Mouse (Mus musculus) kidney, embryonic 14.5 days (tissue): ENCODE measurements around the gene Slc6a13. TPM values are rescaled to one million over a fixed set of nuclear protein-coding genes. Genes with fewer than 3 reads are reported as not detected.

Source experiments
- ATAC-seq: fragments of 200-750 bp; cut with Nextera tagmentation; 2 replicates; pipeline ENCODE4 v1.8.0; 2017; ENCODE audit warnings: moderate number of reproducible peaks, mild to moderate bottlenecking, moderate TSS enrichment, moderate library complexity; ENCODE audit not compliant: low FRiP score, low TSS enrichment
- H3K27ac ChIP-seq: fragments of 300-500 bp; sonication (generic); 2 replicates; pipeline ENCODE4 v1.5.1; 2014; ENCODE audit warnings: low read depth, mild to moderate bottlenecking, low read length, moderate library complexity, mixed read lengths
- H3K27me3 ChIP-seq: fragments of 300-500 bp; sonication (generic); 2 replicates; pipeline ENCODE4 v1.6.1; 2014; ENCODE audit warnings: mild to moderate bottlenecking, low read length; ENCODE audit not compliant: control insufficient read depth, insufficient read depth
- H3K36me3 ChIP-seq: fragments of 300-500 bp; sonication (generic); 2 replicates; pipeline ENCODE4 v1.6.1; 2014; ENCODE audit warnings: low read length, mixed read lengths; ENCODE audit not compliant: control insufficient read depth, insufficient read depth
- H3K4me1 ChIP-seq: fragments of 300-500 bp; sonication (generic); 2 replicates; pipeline ENCODE4 v1.6.1; 2014; ENCODE audit warnings: low read length, mixed read lengths; ENCODE audit not compliant: control insufficient read depth, insufficient read depth
- H3K4me2 ChIP-seq: fragments of 300-500 bp; sonication (generic); replicated peaks from 2 replicates; pipeline ENCODE4 v1.6.1; 2014; ENCODE audit warnings: low read depth, mild to moderate bottlenecking, low read length
- H3K4me3 ChIP-seq: fragments of 300-500 bp; sonication (generic); 2 replicates; pipeline ENCODE4 v1.5.1; 2014; ENCODE audit warnings: mild to moderate bottlenecking, low read length
- H3K9ac ChIP-seq: fragments of 300-500 bp; sonication (generic); 2 replicates; pipeline ENCODE4 v1.6.1; 2014; ENCODE audit warnings: low read depth, mild to moderate bottlenecking, low read length, moderate library complexity
- H3K9me3 ChIP-seq: fragments of 300-500 bp; sonication (generic); 2 replicates; pipeline ENCODE4 v1.6.1; 2016; ENCODE audit warnings: low read length; ENCODE audit not compliant: control insufficient read depth
- WGBS: fragments of 180-500 bp; shearing (Covaris S2); extraction: QIAGEN DNeasy Blood & Tissue Kit; methylation state at CpG from one replicate; pipeline ENCODE4 v1.1.7; 2014; 5-methylcytosine and 5-hydroxymethylcytosine counted together
- polyA plus RNA-seq: library from polyadenylated mRNA; unstranded; fragments of >200 nt; fragmentation: Nextera tagmentation; extraction: Ambion mirVana; gene quantifications from 2 replicates; pipeline ENCODE4 v1.2.1, GENCODE M21; 2014

The Slc6a13 gene
- polyA plus RNA-seq, 1 experiment from 2014 or later: 13.4 TPM

GRCm38 (mm10) chr6:121337229-121337628, 37.2 kb downstream of the Slc6a13 start:
- no peaks in the 10 kb centered on the region for H3K36me3 ChIP-seq
- 93% methylated on average over 9 of the region's 9 CpGs for WGBS
- no peak overlapping the region for H3K9ac ChIP-seq
- no peak overlapping the region for H3K27ac ChIP-seq
- H3K4me1 ChIP-seq: no peaks in the 10 kb centered on the region
- no peaks in the 10 kb centered on the region for H3K27me3 ChIP-seq
- H3K4me3 ChIP-seq: no peak overlapping the region
- H3K9me3 ChIP-seq: no peaks in the 10 kb centered on the region
- H3K4me2 ChIP-seq: no peak overlapping the region
- ATAC-seq: no peak

- Histone ChIP-seq H3K9me3 (no peaks in the 10 kb centered on the region), H3K4me3 (no peak overlapping the region), H3K27ac (no peak overlapping the region), H3K4me1 (no peaks in the 10 kb centered on the region), H3K4me2 (no peak overlapping the region), H3K27me3 (no peaks in the 10 kb centered on the region), H3K36me3 (no peaks in the 10 kb centered on the region), H3K9ac (no peak overlapping the region)
- WGBS: 33% methylated on average over 3 of the region's 3 CpGs
- ATAC-seq: peak; percentile 81
Observed at GRCm38 (mm10) chr6:121337770-121338518, 37.9 kb downstream of the Slc6a13 start.

- Histone ChIP-seq H3K4me3 (no peak overlapping the region), H3K9ac (no peak overlapping the region), H3K9me3 (no peaks in the 10 kb centered on the region), H3K36me3 (no peaks in the 10 kb centered on the region), H3K27me3 (no peaks in the 10 kb centered on the region), H3K4me2 (no peak overlapping the region), H3K4me1 (no peaks in the 10 kb centered on the region), H3K27ac (no peak overlapping the region)
- 35% methylated on average over 4 of the region's 4 CpGs for WGBS
- peak; percentile 29; the same call in 1 of the 2 replicates for ATAC-seq
Observed at GRCm38 (mm10) chr6:121338519-121338896, 38.5 kb downstream of the Slc6a13 start.

GRCm38 (mm10) chr6:121341650-121342049, 41.6 kb downstream of the Slc6a13 start:
- Histone ChIP-seq H3K9me3 (no peaks in the 10 kb centered on the region), H3K9ac (no peak overlapping the region), H3K4me2 (no peak overlapping the region), H3K4me1 (no peaks in the 10 kb centered on the region), H3K36me3 (no peaks in the 10 kb centered on the region), H3K27ac (no peak overlapping the region), H3K4me3 (no peak overlapping the region), H3K27me3 (no peaks in the 10 kb centered on the region)
- 82% methylated on average over 6 of the region's 6 CpGs for WGBS
- ATAC-seq: no peak

GRCm38 (mm10) chr6:121343026-121343770, 43.2 kb downstream of the Slc6a13 start, which contains the start of gene Slc6a12:
Gene Slc6a12 (plus strand): TSS chr6:121343076.
- Histone ChIP-seq H3K36me3 (no peaks in the 10 kb centered on the region), H3K9me3 (no peaks in the 10 kb centered on the region), H3K9ac (no peak within 1 kb of the TSS), H3K27me3 (no peaks in the 10 kb centered on the region), H3K27ac (no peak within 1 kb of the TSS), H3K4me2 (peak within 1 kb of the TSS; percentile 15), H3K4me3 (no peak within 1 kb of the TSS), H3K4me1 (no peaks in the 10 kb centered on the region)
- 70% methylated on average over 15 of the region's 15 CpGs for WGBS
- peak; percentile 67 for ATAC-seq

GRCm38 (mm10) chr6:121343771-121344123, 43.7 kb downstream of the Slc6a13 start:
- no peak overlapping the region for H3K4me3 ChIP-seq
- no peaks in the 10 kb centered on the region for H3K9me3 ChIP-seq
- ATAC-seq: peak; percentile 56; the same call in 1 of the 2 replicates
- H3K4me1 ChIP-seq: no peaks in the 10 kb centered on the region
- H3K36me3 ChIP-seq: no peaks in the 10 kb centered on the region
- H3K9ac ChIP-seq: no peak overlapping the region
- H3K27ac ChIP-seq: no peak overlapping the region
- WGBS: 42% methylated on average over 6 of the region's 6 CpGs
- peak overlapping the region; percentile 3; the same call in 1 of the 2 replicates for H3K4me2 ChIP-seq
- H3K27me3 ChIP-seq: no peaks in the 10 kb centered on the region

- no peak overlapping the region for H3K9ac ChIP-seq
- H3K4me3 ChIP-seq: no peak overlapping the region
- no peak overlapping the region for H3K4me2 ChIP-seq
- no peaks in the 10 kb centered on the region for H3K4me1 ChIP-seq
- no peaks in the 10 kb centered on the region for H3K9me3 ChIP-seq
- no peaks in the 10 kb centered on the region for H3K27me3 ChIP-seq
- no peak for ATAC-seq
- WGBS: 46% methylated on average over 5 of the region's 5 CpGs
- H3K36me3 ChIP-seq: no peaks in the 10 kb centered on the region
- H3K27ac ChIP-seq: no peak overlapping the region
Observed at GRCm38 (mm10) chr6:121344329-121344728, 44.3 kb downstream of the Slc6a13 start.

- WGBS: 15% methylated on average over 8 of the region's 8 CpGs
- Histone ChIP-seq H3K9ac (no peak overlapping the region), H3K4me1 (no peaks in the 10 kb centered on the region), H3K4me2 (no peak overlapping the region), H3K27me3 (no peaks in the 10 kb centered on the region), H3K9me3 (no peaks in the 10 kb centered on the region), H3K4me3 (no peak overlapping the region), H3K36me3 (no peaks in the 10 kb centered on the region), H3K27ac (no peak overlapping the region)
- no peak for ATAC-seq
Observed at GRCm38 (mm10) chr6:121346428-121346827, 46.4 kb downstream of the Slc6a13 start.

- no peak overlapping the region for H3K4me3 ChIP-seq
- H3K4me2 ChIP-seq: no peak overlapping the region
- H3K9ac ChIP-seq: no peak overlapping the region
- no peaks in the 10 kb centered on the region for H3K27me3 ChIP-seq
- no peaks in the 10 kb centered on the region for H3K9me3 ChIP-seq
- WGBS: 36% methylated on average over 2 of the region's 2 CpGs
- H3K27ac ChIP-seq: no peak overlapping the region
- no peaks in the 10 kb centered on the region for H3K36me3 ChIP-seq
- H3K4me1 ChIP-seq: no peaks in the 10 kb centered on the region
- no peak for ATAC-seq
Observed at GRCm38 (mm10) chr6:121352276-121352675, 52.2 kb downstream of the Slc6a13 start.
